Mouse (Mus musculus) liver, embryonic 16.5 days (tissue): ENCODE measurements around the gene Tfe3. TPM values are rescaled to one million over a fixed set of nuclear protein-coding genes. Genes with fewer than 3 reads are reported as not detected.

Experiments used
- ATAC-seq: fragments of 200-750 bp; cut with Nextera tagmentation; 2 replicates; pipeline ENCODE4 v1.8.0; 2017; ENCODE audit warnings: low read depth, mild to moderate bottlenecking, moderate number of reproducible peaks, moderate library complexity
- H3K27ac ChIP-seq: fragments of 300-500 bp; sonication (generic); 2 replicates; pipeline ENCODE4 v1.5.1; 2014; ENCODE audit warnings: mild to moderate bottlenecking, low read length
- H3K27me3 ChIP-seq: fragments of 300-500 bp; sonication (generic); 2 replicates; pipeline ENCODE4 v1.6.1; 2014; ENCODE audit warnings: low read depth, low read length, mixed read lengths; ENCODE audit not compliant: control insufficient read depth, insufficient read depth
- H3K36me3 ChIP-seq: fragments of 300-500 bp; sonication (generic); 2 replicates; pipeline ENCODE4 v1.6.1; 2014; ENCODE audit warnings: mild to moderate bottlenecking; ENCODE audit not compliant: control insufficient read depth, insufficient read depth
- H3K4me1 ChIP-seq: fragments of 300-500 bp; sonication (generic); 2 replicates; pipeline ENCODE4 v1.6.1; 2014; ENCODE audit warnings: low read depth, low read length, mixed read lengths; ENCODE audit not compliant: control insufficient read depth
- H3K4me2 ChIP-seq: fragments of 300-500 bp; sonication (generic); 2 replicates; pipeline ENCODE4 v1.6.1; 2014; ENCODE audit warnings: low read depth, low read length, mixed read lengths
- H3K4me3 ChIP-seq: fragments of 300-500 bp; sonication (generic); 2 replicates; pipeline ENCODE4 v1.5.1; 2014; ENCODE audit warnings: low read depth, mild to moderate bottlenecking, low read length
- H3K9ac ChIP-seq: fragments of 300-500 bp; sonication (generic); 2 replicates; pipeline ENCODE4 v1.6.1; 2014; ENCODE audit warnings: low read depth, low read length
- H3K9me3 ChIP-seq: fragments of 300-500 bp; sonication (generic); replicated peaks from 2 replicates; pipeline ENCODE4 v1.6.1; 2016; ENCODE audit warnings: low read length; ENCODE audit not compliant: control insufficient read depth
- WGBS: fragments of 180-500 bp; shearing (Covaris S2); extraction: QIAGEN DNeasy Blood & Tissue Kit; methylation state at CpG from one replicate; pipeline ENCODE4 v1.1.7; 2014; ENCODE audit not compliant: insufficient replicate concordance; 5-methylcytosine and 5-hydroxymethylcytosine counted together
- polyA plus RNA-seq: library from polyadenylated mRNA; unstranded; fragments of >200 nt; fragmentation: Nextera tagmentation; extraction: Ambion mirVana; gene quantifications from 2 replicates; pipeline ENCODE4 v1.2.1, GENCODE M21; 2015

The Tfe3 gene
- polyA plus RNA-seq, 1 experiment from 2014 or later = 11.4 TPM

DNA sequence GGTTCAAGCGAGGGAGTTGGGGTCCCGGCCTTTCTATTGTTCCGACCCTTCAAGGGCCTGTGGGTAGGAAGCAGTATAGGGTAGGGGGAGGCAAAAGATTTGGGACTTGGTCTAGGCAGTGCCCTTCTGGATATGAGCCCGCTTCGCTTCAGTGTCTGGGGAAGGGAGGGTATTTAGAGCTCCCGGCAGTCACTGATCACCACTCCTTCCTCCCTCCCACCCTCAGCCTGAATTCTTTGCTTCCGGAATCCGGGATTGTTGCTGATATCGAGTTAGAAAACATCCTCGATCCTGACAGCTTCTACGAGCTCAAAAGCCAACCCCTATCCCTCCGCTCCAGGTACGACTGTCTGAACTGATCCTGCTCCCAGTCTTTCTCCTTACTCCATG lies 2.9 kb downstream of the Tfe3 start:
- H3K4me3 ChIP-seq = peak overlapping the region; percentile 31
- H3K27me3 ChIP-seq = no peaks in the 10 kb centered on the region
- H3K9ac ChIP-seq = no peak overlapping the region; the same call in 1 of the 2 replicates
- peak overlapping the region; percentile 77 for H3K4me2 ChIP-seq
- no peaks in the 10 kb centered on the region for H3K36me3 ChIP-seq
- ATAC-seq = no peak
- no peak overlapping the region; the same call in 1 of the 2 replicates for H3K27ac ChIP-seq
- H3K9me3 ChIP-seq = no peaks in the 10 kb centered on the region; the same call in 1 of the 2 replicates
- WGBS = 33% methylated on average over 13 of the region's 13 CpGs
- H3K4me1 ChIP-seq = peaks cover 25% of the 10 kb centered on the region

DNA sequence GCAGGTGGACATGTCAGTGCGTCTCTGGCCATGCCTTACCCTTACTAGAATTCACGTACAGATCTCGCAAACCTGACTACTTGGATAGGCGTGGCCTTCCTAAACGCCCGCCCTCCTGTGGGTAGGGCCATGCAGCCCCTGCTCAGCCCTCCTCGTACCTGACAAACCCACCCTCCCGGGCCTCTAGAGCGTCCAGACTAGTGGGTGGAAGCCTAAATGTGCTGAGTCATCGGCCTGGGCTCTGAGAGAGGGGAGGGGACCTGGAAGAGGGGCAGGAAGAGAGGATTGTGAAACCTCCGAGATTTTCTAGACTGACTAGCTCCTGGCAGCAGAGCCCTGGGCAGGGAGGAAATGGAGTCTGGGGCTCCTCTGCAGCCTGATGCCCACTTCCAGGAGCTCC lies 3.4 kb downstream of the Tfe3 start:
- H3K27me3 ChIP-seq = no peaks in the 10 kb centered on the region
- H3K4me1 ChIP-seq = peaks cover 25% of the 10 kb centered on the region
- ATAC-seq = peak; percentile 50
- no peaks in the 10 kb centered on the region; the same call in 1 of the 2 replicates for H3K9me3 ChIP-seq
- WGBS = 13% methylated on average over 11 of the region's 11 CpGs
- H3K27ac ChIP-seq = peak overlapping the region; percentile 24
- peak overlapping the region; percentile 31 for H3K4me3 ChIP-seq
- H3K36me3 ChIP-seq = no peaks in the 10 kb centered on the region; the same call in 1 of the 2 replicates
- H3K9ac ChIP-seq = no peak overlapping the region; the same call in 1 of the 2 replicates
- H3K4me2 ChIP-seq = peak overlapping the region; percentile 52

DNA sequence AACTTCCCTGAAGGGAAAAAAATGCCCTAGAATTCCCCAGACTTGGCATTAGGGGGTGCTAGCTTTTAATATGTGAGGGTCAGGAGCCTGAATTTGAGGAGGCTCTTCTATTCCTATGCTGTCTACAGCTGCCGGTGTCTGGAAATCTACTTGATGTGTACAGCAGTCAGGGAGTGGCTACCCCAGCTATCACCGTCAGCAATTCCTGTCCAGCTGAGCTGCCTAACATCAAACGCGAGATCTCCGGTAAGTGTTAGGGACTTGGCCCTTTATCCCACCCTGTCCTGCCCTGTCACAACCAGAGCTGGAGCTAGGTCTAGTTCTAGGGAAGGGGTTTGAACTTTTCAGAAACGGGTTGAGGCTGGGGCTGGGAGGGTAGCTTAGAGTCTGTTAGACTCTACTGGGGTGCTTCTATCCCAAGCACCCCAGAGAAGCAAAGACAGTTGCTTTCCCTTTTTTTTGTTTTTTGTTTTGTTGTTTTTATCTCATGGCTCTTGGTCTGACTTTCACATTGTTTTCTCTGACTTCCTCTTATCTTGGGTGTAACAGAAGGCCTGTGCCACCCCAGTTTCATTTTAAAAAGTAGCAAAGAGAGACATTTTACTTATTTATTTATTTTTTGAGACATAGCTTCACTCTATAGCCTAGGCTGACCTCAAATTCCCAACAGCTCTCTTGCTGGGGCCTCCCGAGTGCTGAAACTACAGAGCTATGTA lies 7.1 kb downstream of the Tfe3 start:
- peak; percentile 53 for ATAC-seq
- no peaks in the 10 kb centered on the region for H3K9me3 ChIP-seq
- peak overlapping the region; percentile 37; the same call in 1 of the 2 replicates for H3K27ac ChIP-seq
- H3K4me2 ChIP-seq = no peak overlapping the region
- H3K9ac ChIP-seq = no peak overlapping the region
- no peaks in the 10 kb centered on the region for H3K27me3 ChIP-seq
- no peak overlapping the region for H3K4me3 ChIP-seq
- 41% methylated on average over 7 of the region's 7 CpGs for WGBS
- H3K36me3 ChIP-seq = peaks cover 3% of the 10 kb centered on the region; the same call in 1 of the 2 replicates
- peaks cover 14% of the 10 kb centered on the region for H3K4me1 ChIP-seq

DNA sequence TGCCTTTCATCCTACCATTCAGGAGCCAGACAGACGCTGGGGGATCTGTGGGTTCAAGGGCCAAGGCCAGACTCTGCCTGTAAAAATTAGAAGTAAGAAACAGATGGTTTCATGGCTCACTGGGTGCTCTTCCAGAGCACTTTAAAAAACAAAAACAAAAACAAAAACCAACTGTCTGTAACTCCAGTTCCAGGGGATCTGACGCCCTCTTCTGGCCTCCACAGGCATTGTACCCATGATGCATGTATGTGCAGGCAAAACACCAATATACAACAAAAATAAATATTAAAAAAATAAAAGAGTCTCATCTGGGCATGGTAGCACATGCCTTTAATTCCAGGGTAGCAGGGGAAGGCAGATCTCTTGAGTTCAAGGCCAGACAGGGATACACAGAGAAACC lies 10.4 kb downstream of the Tfe3 start:
- Histone ChIP-seq H3K27me3 (no peaks in the 10 kb centered on the region), H3K9ac (no peak overlapping the region), H3K36me3 (peaks cover 3% of the 10 kb centered on the region; the same call in 1 of the 2 replicates), H3K4me3 (no peak overlapping the region), H3K4me1 (peaks cover 4% of the 10 kb centered on the region), H3K27ac (no peak overlapping the region), H3K9me3 (no peaks in the 10 kb centered on the region), H3K4me2 (no peak overlapping the region)
- WGBS = 40% methylated on average over 2 of the region's 2 CpGs
- ATAC-seq = no peak

DNA sequence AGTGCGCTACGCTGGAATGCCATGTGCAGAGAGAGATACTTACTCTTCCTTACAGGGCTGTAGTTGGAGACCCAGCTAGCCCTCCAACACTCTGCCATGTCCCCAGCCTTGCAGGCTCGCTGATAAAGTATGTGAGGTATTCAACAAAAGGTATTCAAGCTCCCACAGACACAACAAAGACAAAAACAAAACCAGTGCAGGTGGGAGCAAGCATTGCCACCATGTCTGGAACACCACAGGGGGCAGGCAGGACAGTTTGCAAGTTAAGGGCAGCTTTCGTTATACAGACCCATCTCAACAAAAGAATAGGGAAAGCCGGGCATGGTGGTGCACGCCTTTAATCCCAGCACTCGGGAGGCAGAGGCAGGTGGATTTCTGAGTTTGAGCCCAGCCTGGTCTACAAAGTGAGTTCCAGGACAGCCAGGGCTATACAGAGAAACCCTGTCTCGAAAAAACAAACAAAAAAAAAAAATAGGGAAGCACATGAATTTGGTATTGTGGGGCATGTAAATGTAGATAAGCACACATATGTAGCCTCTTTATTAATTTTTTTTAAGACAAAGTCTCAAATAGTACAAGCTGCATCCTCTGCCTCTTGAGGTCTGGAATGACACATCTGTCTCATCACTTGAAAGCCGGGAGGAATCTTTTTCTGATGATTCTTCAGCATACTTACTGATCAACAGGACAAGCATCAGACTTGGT lies 13.3 kb downstream of the Tfe3 start:
- Histone ChIP-seq H3K27me3 (no peaks in the 10 kb centered on the region), H3K4me1 (peaks cover 13% of the 10 kb centered on the region), H3K9me3 (no peaks in the 10 kb centered on the region), H3K4me2 (no peak overlapping the region), H3K36me3 (peaks cover 3% of the 10 kb centered on the region; the same call in 1 of the 2 replicates), H3K27ac (no peak overlapping the region), H3K9ac (no peak overlapping the region), H3K4me3 (no peak overlapping the region)
- ATAC-seq = no peak
- WGBS = 59% methylated on average over 9 of the region's 9 CpGs

DNA sequence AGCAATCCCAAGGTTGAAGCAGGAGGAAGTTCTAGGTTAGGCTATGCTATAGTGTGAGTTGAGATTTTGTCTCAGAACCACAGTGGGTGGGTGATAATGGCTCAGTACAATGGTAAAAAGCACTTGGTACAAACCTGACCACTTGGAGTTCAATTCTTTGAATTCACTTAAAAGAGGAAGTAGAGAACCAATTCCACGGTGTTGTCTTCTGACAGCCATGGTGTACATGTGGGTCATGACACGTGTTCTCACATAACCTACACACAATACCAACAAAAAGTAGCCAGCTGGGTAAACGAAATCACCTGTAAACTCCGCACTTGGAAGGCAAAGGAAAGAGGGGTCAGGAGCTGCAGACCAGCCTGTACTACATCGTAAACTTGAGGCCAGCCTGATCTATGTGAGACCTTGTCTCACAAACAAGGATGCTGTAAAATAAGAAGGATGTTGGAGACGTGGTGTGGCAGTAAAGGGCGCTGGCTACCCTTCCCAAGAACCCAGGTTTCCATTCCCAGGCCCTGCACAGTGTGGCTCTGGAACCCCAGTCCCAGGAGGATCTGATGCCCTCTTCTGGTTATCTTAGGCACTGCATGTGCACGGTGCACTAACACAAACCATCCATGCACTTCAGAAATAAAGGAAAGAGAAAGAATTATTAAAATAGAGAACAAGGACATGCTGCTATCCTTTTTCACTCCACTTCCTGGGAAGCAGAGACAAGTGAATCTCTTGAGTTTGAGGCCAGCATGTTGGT lies 14.1 kb downstream of the Tfe3 start:
- H3K4me3 ChIP-seq = no peak overlapping the region
- H3K27me3 ChIP-seq = no peaks in the 10 kb centered on the region
- H3K9ac ChIP-seq = no peak overlapping the region
- peak; percentile 36 for ATAC-seq
- H3K4me2 ChIP-seq = no peak overlapping the region
- H3K9me3 ChIP-seq = no peaks in the 10 kb centered on the region
- 35% methylated on average over 8 of the region's 8 CpGs for WGBS
- H3K4me1 ChIP-seq = peaks cover 13% of the 10 kb centered on the region
- 0 out of 2 replicates have a peak, but pooled peaks cover 3% of the 10 kb centered on the region for H3K36me3 ChIP-seq
- peak overlapping the region; percentile 59 for H3K27ac ChIP-seq

DNA sequence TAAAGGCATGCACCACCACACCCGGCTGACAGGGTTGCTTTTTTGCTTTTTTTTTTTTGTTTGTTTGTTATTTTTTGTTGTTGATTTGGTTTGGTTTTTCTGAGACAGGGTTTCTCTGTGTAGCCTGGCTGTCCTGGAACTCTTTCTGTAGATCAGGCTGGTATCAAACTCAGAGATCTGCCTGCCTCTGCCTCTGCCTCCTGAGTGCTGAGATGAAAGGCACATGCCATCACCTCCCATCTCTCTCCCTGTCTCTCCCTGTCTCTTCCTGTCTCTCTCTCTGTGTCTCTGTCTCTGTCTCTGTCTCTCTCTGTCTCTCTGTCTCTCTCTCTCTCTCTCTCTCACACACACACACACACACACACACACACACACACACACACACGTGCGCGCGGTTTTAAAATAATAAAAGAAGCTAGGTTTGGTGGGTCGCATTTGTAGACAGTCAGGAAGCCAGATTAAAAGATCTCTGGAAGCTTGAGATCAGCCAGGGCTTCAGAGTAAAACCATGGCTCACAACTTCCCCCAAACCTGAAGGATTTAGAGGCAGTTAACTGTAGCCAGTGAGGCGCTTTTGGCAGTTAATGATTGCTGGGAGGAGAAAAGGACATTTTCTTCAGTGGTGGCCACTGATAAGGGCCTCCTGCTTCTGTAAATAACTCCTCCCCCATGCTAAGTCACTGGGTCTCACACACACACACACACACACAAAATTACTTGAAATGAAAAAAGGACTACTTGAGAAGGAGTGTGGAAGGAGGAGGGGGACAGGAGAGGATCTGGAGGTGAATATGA lies 16.3 kb downstream of the Tfe3 start:
- peak; percentile 93 for ATAC-seq
- no peak overlapping the region; the same call in 1 of the 2 replicates for H3K4me3 ChIP-seq

DNA sequence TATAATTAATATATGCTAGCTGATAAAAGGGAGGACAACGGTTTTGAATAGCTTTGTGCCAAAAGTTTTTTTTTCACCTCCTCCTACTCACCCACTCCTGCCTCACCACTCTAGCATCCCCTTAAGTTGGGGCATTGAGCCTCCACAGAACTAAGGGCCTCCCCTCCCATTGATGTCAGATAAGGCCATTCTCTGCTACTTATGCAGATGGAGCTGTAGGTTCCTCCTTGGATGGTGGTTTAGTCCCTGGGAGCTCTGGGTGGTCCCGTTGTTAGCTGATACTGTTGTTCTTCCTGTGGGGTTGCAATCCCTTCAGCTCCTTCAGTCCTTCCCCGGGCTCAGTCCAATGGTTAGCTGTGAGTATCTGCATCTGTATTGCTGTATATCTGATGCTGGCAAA lies 16.9 kb downstream of the Tfe3 start:
- peak; percentile 65 for ATAC-seq
- Histone ChIP-seq H3K36me3 (0 out of 2 replicates have a peak, but pooled peaks cover under 1% of the 10 kb centered on the region), H3K27me3 (no peaks in the 10 kb centered on the region), H3K4me2 (peak overlapping the region; percentile 55), H3K9ac (peak overlapping the region; percentile 0), H3K27ac (peak overlapping the region; percentile 85), H3K4me3 (peak overlapping the region; percentile 15; the same call in 1 of the 2 replicates), H3K4me1 (peaks cover 13% of the 10 kb centered on the region), H3K9me3 (no peaks in the 10 kb centered on the region)
- 17% methylated on average over 3 of the region's 3 CpGs for WGBS

More for the DNA sequence above, 16.3 kb downstream of the Tfe3 start:
- peak overlapping the region; percentile 55 for H3K4me2 ChIP-seq
- peaks cover 13% of the 10 kb centered on the region for H3K4me1 ChIP-seq
- peak overlapping the region; percentile 85 for H3K27ac ChIP-seq
- H3K36me3 ChIP-seq = 0 out of 2 replicates have a peak, but pooled peaks cover 3% of the 10 kb centered on the region
- H3K27me3 ChIP-seq = no peaks in the 10 kb centered on the region
- WGBS = 37% methylated on average over 7 of the region's 7 CpGs
- H3K9me3 ChIP-seq = no peaks in the 10 kb centered on the region
- peak overlapping the region; percentile 2; the same call in 1 of the 2 replicates for H3K9ac ChIP-seq
